Mouse (Mus musculus) embryonic fibroblast, embryonic 13.5 days (primary cell): ENCODE results near the gene Gm19426.

Experiments used
- CTCF ChIP-seq: IDR thresholded peaks from 2 replicates; pipeline ENCODE4 v1.5.1; 2011; ENCODE audit warnings: mild to moderate bottlenecking, control low read depth, low read length, moderate library complexity, borderline replicate concordance; ENCODE audit not compliant: insufficient read depth
- POLR2A ChIP-seq: IDR thresholded peaks from 2 replicates; pipeline ENCODE4 v1.6.1; 2011; ENCODE audit warnings: low read depth, mild to moderate bottlenecking, control low read depth, low read length, moderate library complexity

- TF ChIP-seq CTCF (no peak), POLR2A (no peak)
These were observed 40.5 kb upstream of the Gm19426 start for GRCm38 (mm10) chr2:84783840-84784566.
